Mouse (Mus musculus) forebrain, embryonic 12.5 days (tissue): ENCODE measurements around the gene Zfp341. TPM values are rescaled to one million over a fixed set of nuclear protein-coding genes. Genes with fewer than 3 reads are reported as not detected.

Source experiments
- ATAC-seq: fragments of 200-750 bp; cut with Nextera tagmentation; 2 replicates; pipeline ENCODE4 v1.8.0; 2017; ENCODE audit warnings: moderate TSS enrichment; ENCODE audit not compliant: low FRiP score
- H3K27ac ChIP-seq: fragments of 300-500 bp; sonication (generic); 2 replicates; pipeline ENCODE4 v1.5.1; 2016; ENCODE audit warnings: mild to moderate bottlenecking
- H3K27me3 ChIP-seq: fragments of 300-500 bp; sonication (generic); 2 replicates; pipeline ENCODE4 v1.6.1; 2016; ENCODE audit warnings: mild to moderate bottlenecking
- H3K36me3 ChIP-seq: fragments of 300-500 bp; sonication (generic); replicated peaks from 2 replicates; pipeline ENCODE4 v1.6.1; 2016; ENCODE audit warnings: mild to moderate bottlenecking
- H3K4me1 ChIP-seq: fragments of 300-500 bp; sonication (generic); 2 replicates; pipeline ENCODE4 v1.6.1; 2016
- H3K4me2 ChIP-seq: fragments of 300-500 bp; sonication (generic); 2 replicates; pipeline ENCODE4 v1.6.1; 2016; ENCODE audit warnings: mild to moderate bottlenecking, moderate library complexity
- H3K4me3 ChIP-seq: fragments of 300-500 bp; sonication (generic); replicated peaks from 2 replicates; pipeline ENCODE4 v1.5.1; 2016; ENCODE audit warnings: mild to moderate bottlenecking
- H3K9ac ChIP-seq: fragments of 300-500 bp; sonication (generic); 2 replicates; pipeline ENCODE4 v1.6.1; 2016; ENCODE audit warnings: mild to moderate bottlenecking
- H3K9me3 ChIP-seq: fragments of 300-500 bp; sonication (generic); 2 replicates; pipeline ENCODE4 v1.6.1; 2016
- WGBS: fragments of 180-500 bp; shearing (Covaris S2); methylation state at CpG from one replicate; pipeline ENCODE4 v1.1.7; 2016; 5-methylcytosine and 5-hydroxymethylcytosine counted together
- polyA plus RNA-seq: library from polyadenylated mRNA; unstranded; fragments of >200 nt; fragmentation: Nextera tagmentation; extraction: Ambion mirVana; gene quantifications from 2 replicates; pipeline ENCODE4 v1.2.1, GENCODE M21; 2016

Zfp341 gene
- polyA plus RNA-seq, 1 experiment from 2014 or later, result 1.2 TPM

DNA sequence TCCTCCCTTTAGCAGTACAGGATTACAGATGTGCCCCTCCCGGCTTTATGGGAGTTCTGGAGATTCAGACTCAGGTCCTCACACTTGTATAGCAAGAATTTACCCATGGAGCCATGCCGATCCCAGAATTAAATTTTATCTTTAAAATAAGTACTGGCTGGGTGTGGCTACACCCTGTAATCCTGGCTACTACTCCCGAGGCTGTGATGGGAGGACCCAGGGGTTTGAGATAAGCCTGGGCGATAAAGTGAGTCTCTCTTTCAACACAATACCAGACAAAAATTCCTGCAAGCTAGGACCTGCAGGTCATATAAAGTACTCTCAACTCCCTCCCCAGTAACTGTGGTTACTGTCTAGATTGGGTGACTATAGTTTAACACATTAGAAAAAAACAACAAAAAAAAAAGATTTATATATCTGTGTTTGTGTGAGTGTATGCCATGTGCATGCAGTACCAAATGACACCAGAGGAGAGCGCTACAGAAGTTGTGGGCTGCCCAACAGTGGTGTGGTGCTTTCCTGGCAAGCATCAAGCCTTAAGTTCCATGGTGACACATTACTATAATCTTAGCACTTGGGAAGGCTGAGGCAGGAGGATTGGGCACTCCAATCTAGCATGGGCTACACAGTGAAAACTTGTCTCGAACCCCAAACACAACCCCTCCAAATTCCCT is 29.8 kb downstream of the Zfp341 start:
- H3K9me3 ChIP-seq, result 0 out of 2 replicates have a peak, but pooled peaks cover 6% of the 10 kb centered on the region
- WGBS, result 91% methylated on average over 6 of the region's 6 CpGs
- no peak overlapping the region for H3K27ac ChIP-seq
- H3K9ac ChIP-seq, result no peak overlapping the region
- H3K4me1 ChIP-seq, result no peaks in the 10 kb centered on the region
- H3K36me3 ChIP-seq, result peaks cover 67% of the 10 kb centered on the region
- H3K4me2 ChIP-seq, result no peak overlapping the region
- no peak for ATAC-seq
- H3K4me3 ChIP-seq, result no peak overlapping the region
- no peaks in the 10 kb centered on the region for H3K27me3 ChIP-seq

GRCm38 (mm10) chr2:154646634-154647033 is 33.5 kb downstream of the Zfp341 start:
- H3K4me1 ChIP-seq, result peaks cover 3% of the 10 kb centered on the region; the same call in 1 of the 2 replicates
- H3K4me2 ChIP-seq, result no peak overlapping the region
- no peak overlapping the region for H3K27ac ChIP-seq
- H3K4me3 ChIP-seq, result no peak overlapping the region
- no peak overlapping the region for H3K9ac ChIP-seq
- H3K27me3 ChIP-seq, result no peaks in the 10 kb centered on the region
- ATAC-seq, result no peak
- peaks cover 40% of the 10 kb centered on the region for H3K36me3 ChIP-seq
- 80% methylated on average over 5 of the region's 5 CpGs for WGBS
- H3K9me3 ChIP-seq, result no peaks in the 10 kb centered on the region

GRCm38 (mm10) chr2:154648086-154648485 is 35.0 kb downstream of the Zfp341 start:
- H3K27me3 ChIP-seq, result no peaks in the 10 kb centered on the region
- H3K4me2 ChIP-seq, result no peak overlapping the region
- 29% methylated on average over 3 of the region's 3 CpGs for WGBS
- peaks cover 3% of the 10 kb centered on the region; the same call in 1 of the 2 replicates for H3K4me1 ChIP-seq
- H3K27ac ChIP-seq, result no peak overlapping the region
- no peaks in the 10 kb centered on the region for H3K9me3 ChIP-seq
- no peak for ATAC-seq
- peaks cover 33% of the 10 kb centered on the region for H3K36me3 ChIP-seq
- H3K9ac ChIP-seq, result no peak overlapping the region
- H3K4me3 ChIP-seq, result no peak overlapping the region

- Histone ChIP-seq H3K27me3 (no peaks in the 10 kb centered on the region), H3K9ac (no peak overlapping the region), H3K9me3 (no peaks in the 10 kb centered on the region), H3K4me3 (no peak overlapping the region), H3K4me2 (no peak overlapping the region), H3K36me3 (peaks cover 15% of the 10 kb centered on the region), H3K4me1 (peaks cover 3% of the 10 kb centered on the region; the same call in 1 of the 2 replicates), H3K27ac (no peak overlapping the region)
- WGBS, result 84% methylated on average over 3 of the region's 3 CpGs
- ATAC-seq, result no peak
These were observed 37.3 kb downstream of the Zfp341 start for GRCm38 (mm10) chr2:154650404-154650803.

DNA sequence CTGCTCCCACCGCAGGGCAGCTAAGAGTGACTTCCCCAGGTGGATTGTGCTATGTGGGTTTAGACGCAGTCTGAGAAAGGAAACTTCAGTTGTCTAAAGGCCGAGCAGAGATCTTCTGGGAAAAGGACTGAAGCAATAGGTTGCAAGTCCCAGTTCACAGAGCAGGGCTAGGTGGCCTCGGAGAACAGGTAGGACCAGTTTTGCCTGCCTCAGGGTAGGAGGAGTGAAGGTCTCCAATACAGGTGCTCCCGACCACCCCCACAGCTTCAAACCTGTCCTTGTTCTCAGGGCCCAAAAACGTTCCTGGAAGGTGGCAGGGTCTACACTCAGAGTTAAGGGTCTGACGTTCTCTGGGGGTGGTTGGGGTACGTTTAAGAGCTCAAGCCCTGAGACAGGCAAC is 38.3 kb downstream of the Zfp341 start, which contains the start of gene Chmp4b:
Gene Chmp4b (plus strand): TSS at position 343 of the 400 bp plus-strand sequence.
- no peak for ATAC-seq
- Histone ChIP-seq H3K9me3 (no peaks in the 10 kb centered on the region), H3K4me2 (no peak within 1 kb of the TSS), H3K36me3 (0 out of 2 replicates have a peak, but pooled peaks cover 7% of the 10 kb centered on the region), H3K4me1 (peaks cover 6% of the 10 kb centered on the region), H3K9ac (no peak within 1 kb of the TSS), H3K27me3 (no peaks in the 10 kb centered on the region), H3K27ac (no peak within 1 kb of the TSS), H3K4me3 (no peak within 1 kb of the TSS)
- WGBS, result 59% methylated on average over 8 of the region's 8 CpGs

DNA sequence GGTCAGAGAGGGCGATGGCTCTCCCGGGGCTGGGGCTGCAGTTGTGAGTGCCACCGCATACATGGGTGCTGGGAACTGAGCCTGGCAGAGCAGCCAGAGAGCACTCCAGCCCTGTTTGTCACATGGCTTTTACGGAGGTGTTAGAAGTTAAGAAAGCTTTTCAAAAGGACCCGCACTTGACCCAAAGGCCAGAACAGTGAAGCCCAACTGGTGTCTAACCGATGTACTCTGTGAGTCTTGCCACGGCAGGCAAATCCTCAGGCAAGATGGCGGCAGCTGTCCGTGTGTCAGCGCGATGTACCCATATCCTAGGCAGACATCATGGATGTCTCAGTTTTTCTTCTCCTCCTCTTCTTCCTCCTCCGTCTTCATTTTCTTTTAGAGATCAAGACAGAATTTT is 41.9 kb downstream of the Zfp341 start:
- no peak overlapping the region for H3K4me3 ChIP-seq
- H3K9ac ChIP-seq, result no peak overlapping the region
- H3K27ac ChIP-seq, result no peak overlapping the region
- H3K36me3 ChIP-seq, result 0 out of 2 replicates have a peak, but pooled peaks cover 3% of the 10 kb centered on the region
- 94% methylated on average over 12 of the region's 12 CpGs for WGBS
- H3K4me2 ChIP-seq, result no peak overlapping the region
- H3K4me1 ChIP-seq, result peaks cover 24% of the 10 kb centered on the region
- no peaks in the 10 kb centered on the region for H3K9me3 ChIP-seq
- no peak for ATAC-seq
- H3K27me3 ChIP-seq, result no peaks in the 10 kb centered on the region

GRCm38 (mm10) chr2:154655878-154656414 is 42.8 kb downstream of the Zfp341 start:
- peaks cover 28% of the 10 kb centered on the region for H3K4me1 ChIP-seq
- no peaks in the 10 kb centered on the region for H3K27me3 ChIP-seq
- no peak for ATAC-seq
- peaks cover 10% of the 10 kb centered on the region for H3K36me3 ChIP-seq
- H3K9ac ChIP-seq, result no peak overlapping the region
- H3K4me3 ChIP-seq, result no peak overlapping the region
- WGBS, result 87% methylated on average over 2 of the region's 2 CpGs
- H3K4me2 ChIP-seq, result peak overlapping the region; percentile 47; the same call in 1 of the 2 replicates
- no peaks in the 10 kb centered on the region for H3K9me3 ChIP-seq
- H3K27ac ChIP-seq, result no peak overlapping the region

- peak overlapping the region; percentile 71 for H3K27ac ChIP-seq
- ATAC-seq, result peak; percentile 100
- peak overlapping the region; percentile 96 for H3K9ac ChIP-seq
- H3K27me3 ChIP-seq, result no peaks in the 10 kb centered on the region
- peaks cover 18% of the 10 kb centered on the region for H3K36me3 ChIP-seq
- WGBS, result under 1% methylated on average over 54 of the region's 67 CpGs
- H3K4me1 ChIP-seq, result peaks cover 28% of the 10 kb centered on the region
- H3K4me2 ChIP-seq, result peak overlapping the region; percentile 98
- peak overlapping the region; percentile 90 for H3K4me3 ChIP-seq
- H3K9me3 ChIP-seq, result no peaks in the 10 kb centered on the region
These were observed 43.8 kb downstream of the Zfp341 start for GRCm38 (mm10) chr2:154656710-154657485.

DNA sequence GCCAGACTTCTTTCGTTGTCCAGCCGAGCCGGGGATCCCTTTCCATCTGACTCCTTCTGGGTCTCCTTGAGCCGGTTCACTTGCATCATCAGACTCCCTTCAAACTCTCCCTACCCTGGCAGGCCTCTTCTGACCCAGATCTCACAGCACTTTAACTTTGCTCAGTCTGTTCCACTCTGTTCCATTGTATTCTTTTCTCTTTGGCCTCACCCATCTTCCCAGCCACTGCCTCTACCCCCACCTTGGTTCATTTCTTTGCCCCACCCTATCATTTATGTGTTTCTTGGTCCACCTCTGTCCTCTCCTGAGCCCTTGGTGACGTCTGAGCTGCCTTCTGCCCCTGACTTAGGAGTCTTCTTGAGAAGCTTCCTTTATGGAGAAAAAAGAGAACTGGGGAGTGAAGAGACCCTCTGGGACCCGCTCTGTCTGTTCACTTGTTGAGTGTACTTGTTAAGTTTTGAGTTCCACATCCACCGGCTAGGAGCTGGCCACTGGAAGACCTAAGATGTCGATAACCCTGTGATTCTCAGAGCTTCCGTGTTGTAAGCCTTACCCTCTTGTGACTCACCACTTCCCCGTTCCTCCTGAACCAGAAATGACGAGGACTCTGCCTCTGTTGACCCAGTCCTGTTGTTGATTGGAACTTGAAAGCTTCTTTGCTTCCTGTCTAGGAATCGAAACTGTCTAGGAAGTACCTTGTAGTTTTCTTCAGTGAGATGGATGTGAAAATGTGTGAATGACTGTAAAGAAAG is 44.6 kb downstream of the Zfp341 start:
- peak overlapping the region; percentile 90 for H3K4me3 ChIP-seq

DNA sequence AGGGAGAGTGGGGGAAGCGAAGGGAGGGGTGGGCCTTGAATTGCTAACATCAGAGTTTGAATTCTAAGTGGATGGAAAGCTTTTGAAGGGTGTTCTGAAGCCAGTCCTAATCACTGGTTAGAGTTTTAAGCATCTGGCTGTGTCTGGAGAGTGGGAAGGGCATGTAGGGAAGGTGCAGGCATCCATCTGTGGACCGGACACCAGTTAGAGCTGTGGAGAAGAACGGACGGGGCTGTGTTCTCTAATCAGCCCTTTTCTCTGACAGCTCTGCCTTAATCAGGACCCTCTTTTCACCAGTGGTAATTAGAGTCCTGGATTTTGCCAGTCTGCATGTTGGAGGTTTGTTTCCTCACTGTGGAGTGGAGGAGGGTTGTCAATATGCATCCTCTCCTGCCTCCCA is 46.0 kb downstream of the Zfp341 start:
- ATAC-seq, result no peak
- Histone ChIP-seq H3K9ac (peak overlapping the region; percentile 33; the same call in 1 of the 2 replicates), H3K9me3 (no peaks in the 10 kb centered on the region), H3K36me3 (peaks cover 18% of the 10 kb centered on the region), H3K27ac (peak overlapping the region; percentile 37; the same call in 1 of the 2 replicates), H3K4me1 (peaks cover 28% of the 10 kb centered on the region), H3K27me3 (no peaks in the 10 kb centered on the region), H3K4me3 (no peak overlapping the region), H3K4me2 (peak overlapping the region; percentile 98)
- 69% methylated on average over 4 of the region's 4 CpGs for WGBS

More for the DNA sequence above, 44.6 kb downstream of the Zfp341 start:
- WGBS, result 23% methylated on average over 12 of the region's 12 CpGs
- no peak; the same call in 1 of the 2 replicates for ATAC-seq
- Histone ChIP-seq H3K9ac (peak overlapping the region; percentile 96), H3K9me3 (no peaks in the 10 kb centered on the region), H3K36me3 (peaks cover 18% of the 10 kb centered on the region), H3K4me2 (peak overlapping the region; percentile 98), H3K27me3 (no peaks in the 10 kb centered on the region), H3K27ac (peak overlapping the region; percentile 71), H3K4me1 (peaks cover 28% of the 10 kb centered on the region)

GRCm38 (mm10) chr2:154659531-154660074 is 46.5 kb downstream of the Zfp341 start:
- no peaks in the 10 kb centered on the region for H3K9me3 ChIP-seq
- H3K9ac ChIP-seq, result peak overlapping the region; percentile 33; the same call in 1 of the 2 replicates
- H3K27me3 ChIP-seq, result no peaks in the 10 kb centered on the region
- ATAC-seq, result no peak
- peaks cover 28% of the 10 kb centered on the region for H3K4me1 ChIP-seq
- no peak overlapping the region for H3K4me3 ChIP-seq
- peak overlapping the region; percentile 98 for H3K4me2 ChIP-seq
- H3K27ac ChIP-seq, result peak overlapping the region; percentile 37; the same call in 1 of the 2 replicates
- 79% methylated on average over 4 of the region's 5 CpGs for WGBS
- H3K36me3 ChIP-seq, result peaks cover 18% of the 10 kb centered on the region
